Mouse (Mus musculus) C2C12 (cell line): ENCODE data around the gene Slc6a6.

ENCODE experiments used
- CTCF ChIP-seq: IDR thresholded peaks from one replicate; pipeline ENCODE4 v1.5.1; 2011; ENCODE audit not compliant: control insufficient read depth, insufficient read depth, insufficient read length
- MAX ChIP-seq: IDR thresholded peaks from one replicate; pipeline ENCODE4 v1.6.1; 2011; ENCODE audit warnings: mild to moderate bottlenecking, control low read depth

- TF ChIP-seq CTCF (no peak), MAX (no peak)
Observed at GRCm38 (mm10) chr6:91667141-91667540, 16.7 kb upstream of the Slc6a6 start.
